Mouse (Mus musculus): ENCODE results near the gene Sema3f. TPM values are rescaled to one million over a fixed set of nuclear protein-coding genes. Genes with fewer than 3 reads are reported as not detected.
A peak's percentile ranks its signal among the peaks of the same experiment; 100 is the strongest.

Gene Sema3f
- polyA plus RNA-seq, 1 experiment = 39.1 TPM

DNA sequence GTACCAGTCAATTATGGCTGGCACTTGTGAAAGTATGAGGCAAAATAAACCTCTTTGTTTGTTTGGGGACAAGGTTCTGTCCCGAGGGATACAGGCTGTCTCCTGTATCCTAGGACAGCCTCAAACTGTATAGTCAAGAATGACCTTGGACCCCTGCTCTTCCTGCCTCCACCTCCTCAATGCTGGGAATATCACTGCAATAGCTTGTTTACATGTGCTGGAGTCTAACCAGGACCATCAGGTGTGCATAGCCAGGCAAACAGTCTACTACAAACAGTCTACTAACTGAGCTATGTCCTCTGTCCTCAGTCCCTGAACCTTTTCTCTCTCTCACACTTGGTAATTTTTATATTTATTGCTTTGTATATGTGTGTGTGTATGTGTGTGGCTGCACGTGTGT, 56.8 kb downstream of the Sema3f start:
- H3K27me3 ChIP-seq (replicated peaks; ENCODE audit: control insufficient read depth, insufficient read depth, low read length) = no peaks in the 10 kb centered on the region
- DNase-seq = no peak
- 73% methylated on average over 2 of the region's 2 CpGs for WGBS
- no peak overlapping the region for H3K27ac ChIP-seq (ENCODE audit: insufficient read depth, low read depth, low read length)
- TF ChIP-seq POLR2A (IDR thresholded peaks at IDR 0.05; ENCODE audit: low read depth, low read length) = no peak
- no peak for TF ChIP-seq CTCF (conservative IDR thresholded peaks at IDR 0.05; ENCODE audit: insufficient read depth, insufficient read length, low read depth, low read length)
- no peaks in the 10 kb centered on the region for H3K4me1 ChIP-seq (ENCODE audit: control insufficient read depth, insufficient read depth, low read length)
- no peaks in the 10 kb centered on the region for H3K36me3 ChIP-seq (ENCODE audit: control insufficient read depth, insufficient read depth, low read length)
- H3K4me3 ChIP-seq (ENCODE audit: insufficient read depth, low read depth, low read length) = no peak overlapping the region

DNA sequence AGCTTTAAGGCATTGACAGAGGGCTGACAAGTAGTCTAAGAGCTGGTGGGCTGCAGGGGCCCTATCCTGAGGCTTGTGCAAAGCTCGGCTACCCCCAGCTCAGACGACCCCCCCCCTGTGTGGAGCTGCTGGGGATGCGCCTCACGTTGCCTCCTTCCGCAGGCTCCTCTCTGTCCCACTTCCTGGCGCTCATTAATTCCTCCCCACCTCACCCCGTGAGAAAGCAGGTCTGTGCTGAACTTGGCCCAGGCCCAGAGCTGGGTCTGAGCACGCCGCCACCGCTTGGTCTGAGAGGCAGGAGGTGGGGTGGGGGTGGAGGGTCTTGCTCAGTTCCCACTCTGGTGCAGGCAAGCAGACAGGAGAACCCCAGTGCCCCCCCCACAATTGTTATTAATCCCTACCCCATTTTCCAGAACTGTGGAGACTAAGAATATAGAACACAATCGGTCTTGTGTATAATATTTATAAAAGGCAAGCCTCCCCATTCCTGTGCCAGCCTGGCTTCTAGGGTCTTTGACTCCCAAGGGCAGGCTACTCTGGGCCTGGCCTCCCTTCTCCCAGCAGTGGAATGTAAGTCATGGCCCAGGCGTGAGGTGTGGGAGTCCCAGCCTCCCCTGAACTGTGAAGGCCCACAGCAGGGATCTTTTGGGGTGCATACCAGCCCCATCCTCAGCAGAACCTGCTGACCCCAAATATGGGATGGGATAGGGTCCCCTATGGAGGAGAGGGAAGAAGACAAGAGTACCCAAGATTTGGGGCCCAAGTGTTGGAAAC, 59.4 kb downstream of the Sema3f start:
- Histone ChIP-seq H3K4me1 (ENCODE audit: control insufficient read depth, insufficient read depth, low read length) (no peaks in the 10 kb centered on the region), H3K4me3 (ENCODE audit: insufficient read depth, low read depth, low read length) (no peak overlapping the region), H3K27ac (ENCODE audit: insufficient read depth, low read depth, low read length) (no peak overlapping the region), H3K36me3 (ENCODE audit: control insufficient read depth, insufficient read depth, low read length) (no peaks in the 10 kb centered on the region), H3K27me3 (replicated peaks; ENCODE audit: control insufficient read depth, insufficient read depth, low read length) (no peaks in the 10 kb centered on the region)
- WGBS = 46% methylated on average over 12 of the region's 12 CpGs
- TF ChIP-seq CTCF (conservative IDR thresholded peaks at IDR 0.05; ENCODE audit: insufficient read depth, insufficient read length, low read depth, low read length) (no peak), POLR2A (IDR thresholded peaks at IDR 0.05; ENCODE audit: low read depth, low read length) (no peak)
- no peak for DNase-seq

DNA sequence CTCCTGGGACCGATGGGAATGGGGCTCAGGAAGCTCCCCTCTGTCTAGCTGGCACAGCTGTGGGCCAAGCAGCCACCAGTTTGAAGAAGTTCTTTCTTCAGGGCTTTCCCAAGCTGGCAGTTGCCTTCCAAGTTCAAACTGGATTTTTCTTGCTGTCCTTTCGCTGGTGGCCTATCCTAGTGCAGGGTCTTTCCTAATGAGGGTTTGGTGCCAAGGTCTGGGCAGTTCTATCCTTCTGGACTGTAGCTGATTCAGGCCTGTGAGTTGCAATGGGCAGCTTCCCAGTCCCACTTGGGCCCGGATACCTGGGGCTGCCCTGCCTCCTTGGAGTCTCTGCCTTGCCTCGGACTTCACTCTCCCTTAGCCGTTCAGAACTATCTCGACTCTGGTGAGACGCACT, 60.0 kb downstream of the Sema3f start:
- TF ChIP-seq POLR2A (IDR thresholded peaks at IDR 0.05; ENCODE audit: low read depth, low read length) (no peak), CTCF (conservative IDR thresholded peaks at IDR 0.05; ENCODE audit: insufficient read depth, insufficient read length, low read depth, low read length) (no peak)
- WGBS = 59% methylated on average over 7 of the region's 7 CpGs
- no peaks in the 10 kb centered on the region for H3K27me3 ChIP-seq (replicated peaks; ENCODE audit: control insufficient read depth, insufficient read depth, low read length)
- H3K4me1 ChIP-seq (ENCODE audit: control insufficient read depth, insufficient read depth, low read length) = peaks cover 3% of the 10 kb centered on the region; the same call in 1 of the 2 replicates
- no peaks in the 10 kb centered on the region for H3K36me3 ChIP-seq (ENCODE audit: control insufficient read depth, insufficient read depth, low read length)
- H3K4me3 ChIP-seq (ENCODE audit: insufficient read depth, low read depth, low read length) = no peak overlapping the region
- no peak for DNase-seq
- no peak overlapping the region for H3K27ac ChIP-seq (ENCODE audit: insufficient read depth, low read depth, low read length)

DNA sequence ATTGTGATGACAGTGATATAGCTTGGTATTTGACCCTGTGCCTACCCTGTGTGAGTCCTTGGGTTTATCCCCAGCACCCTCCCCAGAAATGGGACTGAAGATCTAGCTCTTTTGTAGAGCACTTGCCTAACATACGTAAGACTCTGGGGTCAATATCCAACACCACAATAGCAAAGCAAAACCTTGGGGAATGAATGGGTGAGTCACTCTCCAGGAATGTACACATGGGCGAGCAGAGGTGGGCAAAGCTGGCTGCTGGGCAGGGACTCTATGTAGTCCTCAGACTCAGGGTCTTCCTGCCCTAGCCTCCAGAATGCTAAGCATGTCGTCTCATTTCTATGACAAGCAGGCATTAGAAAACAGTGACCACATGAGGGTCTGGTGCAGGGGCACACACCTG, 61.5 kb downstream of the Sema3f start:
- no peak for DNase-seq
- H3K27me3 ChIP-seq (replicated peaks; ENCODE audit: control insufficient read depth, insufficient read depth, low read length) = no peaks in the 10 kb centered on the region
- H3K27ac ChIP-seq (ENCODE audit: insufficient read depth, low read depth, low read length) = no peak overlapping the region
- TF ChIP-seq POLR2A (IDR thresholded peaks at IDR 0.05; ENCODE audit: low read depth, low read length) = no peak
- no peak for TF ChIP-seq CTCF (conservative IDR thresholded peaks at IDR 0.05; ENCODE audit: insufficient read depth, insufficient read length, low read depth, low read length)
- WGBS = 79% methylated on average over 3 of the region's 3 CpGs
- peaks cover 9% of the 10 kb centered on the region; the same call in 1 of the 2 replicates for H3K4me1 ChIP-seq (ENCODE audit: control insufficient read depth, insufficient read depth, low read length)
- no peak overlapping the region for H3K4me3 ChIP-seq (ENCODE audit: insufficient read depth, low read depth, low read length)
- no peaks in the 10 kb centered on the region for H3K36me3 ChIP-seq (ENCODE audit: control insufficient read depth, insufficient read depth, low read length)

DNA sequence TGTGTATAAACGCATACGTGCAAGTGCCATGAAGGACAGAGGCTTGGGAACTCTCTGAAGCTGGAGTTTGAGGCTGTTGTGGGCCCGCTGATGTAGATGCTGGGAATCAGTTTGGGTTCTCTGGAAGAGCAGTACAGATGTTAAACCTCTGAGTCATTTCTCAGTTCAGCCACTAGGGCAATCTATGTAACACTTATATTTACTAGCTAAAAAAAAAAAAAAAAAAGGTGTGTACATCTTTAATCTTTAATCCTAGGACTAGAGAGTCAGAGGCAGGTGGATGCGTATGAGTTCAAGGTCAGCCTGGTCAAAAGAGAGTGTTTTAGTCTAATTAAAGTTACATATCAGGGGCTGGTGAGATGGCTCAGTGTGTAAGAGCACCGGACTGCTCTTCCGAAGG, 63.3 kb downstream of the Sema3f start:
- DNase-seq = no peak
- WGBS = 82% methylated on average over 6 of the region's 6 CpGs
- TF ChIP-seq POLR2A (IDR thresholded peaks at IDR 0.05; ENCODE audit: low read depth, low read length) (no peak), CTCF (conservative IDR thresholded peaks at IDR 0.05; ENCODE audit: insufficient read depth, insufficient read length, low read depth, low read length) (no peak)
- Histone ChIP-seq H3K4me3 (ENCODE audit: insufficient read depth, low read depth, low read length) (no peak overlapping the region), H3K27me3 (replicated peaks; ENCODE audit: control insufficient read depth, insufficient read depth, low read length) (no peaks in the 10 kb centered on the region), H3K4me1 (ENCODE audit: control insufficient read depth, insufficient read depth, low read length) (peaks cover 9% of the 10 kb centered on the region; the same call in 1 of the 2 replicates), H3K27ac (ENCODE audit: insufficient read depth, low read depth, low read length) (no peak overlapping the region), H3K36me3 (ENCODE audit: control insufficient read depth, insufficient read depth, low read length) (no peaks in the 10 kb centered on the region)

DNA sequence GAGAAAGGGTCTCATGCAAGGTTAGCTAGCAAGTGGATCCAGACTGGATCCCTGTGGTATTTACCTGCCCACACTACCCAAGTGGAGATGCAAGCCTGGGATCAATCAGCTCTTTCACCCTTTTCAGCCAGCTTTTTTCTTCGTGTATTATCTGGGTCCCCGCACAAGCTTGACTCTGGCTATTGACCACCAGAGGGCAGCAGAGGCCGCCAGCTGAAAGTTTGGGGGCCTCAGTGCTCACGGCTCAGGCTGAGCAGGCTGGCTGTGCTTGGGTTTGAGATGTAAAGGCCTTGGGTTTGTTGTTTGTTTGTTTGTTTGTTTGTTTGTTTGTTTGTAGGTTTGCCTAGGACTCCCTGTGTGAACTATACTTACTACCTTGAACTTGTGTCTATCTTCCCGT, 64.7 kb downstream of the Sema3f start:
- TF ChIP-seq POLR2A (IDR thresholded peaks at IDR 0.05; ENCODE audit: low read depth, low read length) (no peak), CTCF (conservative IDR thresholded peaks at IDR 0.05; ENCODE audit: insufficient read depth, insufficient read length, low read depth, low read length) (peak; percentile 87)
- WGBS = 16% methylated on average over 5 of the region's 5 CpGs
- Histone ChIP-seq H3K27me3 (replicated peaks; ENCODE audit: control insufficient read depth, insufficient read depth, low read length) (no peaks in the 10 kb centered on the region), H3K27ac (ENCODE audit: insufficient read depth, low read depth, low read length) (no peak overlapping the region), H3K36me3 (ENCODE audit: control insufficient read depth, insufficient read depth, low read length) (no peaks in the 10 kb centered on the region), H3K4me3 (ENCODE audit: insufficient read depth, low read depth, low read length) (no peak overlapping the region), H3K4me1 (ENCODE audit: control insufficient read depth, insufficient read depth, low read length) (peaks cover 16% of the 10 kb centered on the region; the same call in 1 of the 2 replicates)
- peak; percentile 81 for DNase-seq

DNA sequence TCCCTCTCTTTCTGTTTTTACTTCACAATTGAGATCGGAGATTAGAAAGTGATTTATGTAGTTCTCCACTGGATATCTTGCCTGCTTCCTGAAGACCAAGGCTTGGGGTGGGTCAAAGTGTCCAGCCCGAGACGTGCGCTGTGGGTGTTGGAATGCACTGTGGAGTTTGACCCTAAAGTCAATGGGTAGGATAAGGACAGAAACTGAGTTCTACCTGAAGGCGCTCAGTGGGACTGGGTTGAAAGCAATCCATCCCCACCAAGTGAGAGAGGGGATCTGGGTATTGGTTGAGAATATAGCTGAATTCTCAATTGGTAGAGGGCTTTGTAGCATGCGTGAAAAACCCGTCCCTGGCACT, 65.1 kb downstream of the Sema3f start:
- TF ChIP-seq CTCF (conservative IDR thresholded peaks at IDR 0.05; ENCODE audit: insufficient read depth, insufficient read length, low read depth, low read length) = no peak
- no peak for TF ChIP-seq POLR2A (IDR thresholded peaks at IDR 0.05; ENCODE audit: low read depth, low read length)
- Histone ChIP-seq H3K4me1 (ENCODE audit: control insufficient read depth, insufficient read depth, low read length) (peaks cover 16% of the 10 kb centered on the region; the same call in 1 of the 2 replicates), H3K27me3 (replicated peaks; ENCODE audit: control insufficient read depth, insufficient read depth, low read length) (no peaks in the 10 kb centered on the region), H3K4me3 (ENCODE audit: insufficient read depth, low read depth, low read length) (no peak overlapping the region), H3K27ac (ENCODE audit: insufficient read depth, low read depth, low read length) (peak overlapping the region; percentile 10; the same call in 1 of the 2 replicates), H3K36me3 (ENCODE audit: control insufficient read depth, insufficient read depth, low read length) (no peaks in the 10 kb centered on the region)
- WGBS = 19% methylated on average over 7 of the region's 7 CpGs
- DNase-seq = peak; percentile 82
